In the genomic region with DNA sequence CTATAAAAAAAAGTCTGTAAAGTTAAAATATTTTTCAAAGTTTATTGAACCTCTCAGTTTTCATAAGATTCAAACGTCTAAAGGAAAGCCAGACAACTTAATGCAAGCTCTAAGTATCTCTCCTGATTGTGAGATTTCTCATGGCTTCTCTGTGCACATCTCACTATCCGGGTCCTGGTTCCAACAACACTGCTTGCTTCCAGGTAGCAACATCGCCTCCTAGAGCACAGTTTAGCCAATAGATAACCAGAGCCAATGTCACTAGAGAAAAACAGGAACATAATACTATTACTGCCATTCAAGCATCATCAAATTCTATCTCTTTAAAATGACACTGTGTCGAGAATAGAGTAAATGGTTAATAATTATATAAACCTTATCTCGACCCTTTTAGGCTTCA, we compare ENCODE assay signal across 11 mouse cellular contexts.
DNase-seq lines count a peak whose midpoint lies in the region; ATAC-seq and TF ChIP-seq lines count a peak whose summit lies in the region.
"Had no signal": no experiment of that assay in that cellular context is flagged by ENCODE, and none has a peak within 500 bp of the region (broad histone marks: within the 10 kb centered on the region; RNA-seq: fewer than 3 reads in every experiment).

No protein-coding gene starts in this region.

- H3K4me2 ChIP-seq in embryonic facial prominence, embryonic 11.5 days (ENCODE audit: low read depth, low read length) = no peak overlapping the region
- no peak overlapping the region for H3K4me2 ChIP-seq in embryonic facial prominence, embryonic 14.5 days (ENCODE audit: low read depth, low read length)
- H3K4me2 ChIP-seq: liver, embryonic 12.5 days had no signal

- H3K9me3 ChIP-seq in embryonic facial prominence, embryonic 11.5 days (replicated peaks; ENCODE audit: control insufficient read depth, low read length) = no peaks in the 10 kb centered on the region
- no peaks in the 10 kb centered on the region for H3K9me3 ChIP-seq in embryonic facial prominence, embryonic 10.5 days
- H3K9me3 ChIP-seq in ES-E14 (ENCODE audit: control insufficient read depth, insufficient read depth, low read depth, low read length) = no peaks in the 10 kb centered on the region
- no peaks in the 10 kb centered on the region for H3K9me3 ChIP-seq in embryonic facial prominence, embryonic 14.5 days (ENCODE audit: control insufficient read depth, low read length)
- H3K9me3 ChIP-seq: liver, embryonic 12.5 days had no signal

- H3K4me3 ChIP-seq in embryonic facial prominence, embryonic 11.5 days (ENCODE audit: low read depth, low read length) = no peak overlapping the region
- no peak overlapping the region for H3K4me3 ChIP-seq in embryonic facial prominence, embryonic 10.5 days
- H3K4me3 ChIP-seq in layer of hippocampus, adult 2 months = no peak overlapping the region
- H3K4me3 ChIP-seq in ES-E14 (ENCODE audit: insufficient read depth in 1 of 2, low read depth in 1 of 2, low read length in 2 of 2, poor library complexity in 1 of 2, severe bottlenecking in 1 of 2) = no peak overlapping the region
- no peak overlapping the region for H3K4me3 ChIP-seq in embryonic facial prominence, embryonic 14.5 days (ENCODE audit: low read depth, low read length)
- H3K4me3 ChIP-seq: liver, embryonic 12.5 days had no signal

- TF ChIP-seq CTCF in layer of hippocampus, adult 2 months (conservative IDR thresholded peaks at IDR 0.05) = peak; percentile 73

- in situ Hi-C loops in ES-E14 (cut with MboI; ENCODE audit: low sequenced_read_pairs in 2 of 2, unreplicated experiment in 2 of 2) = no loop called here

- ATAC-seq in embryonic facial prominence, embryonic 11.5 days (replicated peaks; ENCODE audit: insufficient number of reproducible peaks, low FRiP score, low TSS enrichment, low read depth) = no peak
- ATAC-seq in embryonic facial prominence, embryonic 14.5 days (ENCODE audit: low read depth) = no peak
- ATAC-seq: liver, embryonic 12.5 days; midbrain, embryonic 16.5 days had no signal

- no peak overlapping the region for H3K9ac ChIP-seq in embryonic facial prominence, embryonic 11.5 days (replicated peaks; ENCODE audit: low read length)
- no peak overlapping the region for H3K9ac ChIP-seq in ES-E14 (ENCODE audit: insufficient read depth, low read depth, low read length, poor library complexity, severe bottlenecking)
- H3K9ac ChIP-seq in embryonic facial prominence, embryonic 14.5 days (ENCODE audit: low read depth, low read length) = no peak overlapping the region
- H3K9ac ChIP-seq: liver, embryonic 12.5 days had no signal

- DNase-seq in embryonic facial prominence, embryonic 11.5 days (ENCODE audit: low spot score) = peak; percentile 45
- no peak for DNase-seq in embryonic facial prominence, embryonic 10.5 days (ENCODE audit: low spot score)
- peak in 1 of 2 experiments; percentile 18 for DNase-seq in layer of hippocampus, adult 2 months (ENCODE audit: low spot score in 2 of 2)
- DNase-seq in layer of hippocampus, adult 11-12 months (ENCODE audit: low spot score) = no peak
- DNase-seq in ES-E14 (ENCODE audit: low read depth, low spot score) = peak; percentile 1
- DNase-seq in embryonic facial prominence, embryonic 14.5 days (ENCODE audit: low spot score) = peak; percentile 38
- DNase-seq in right cerebral cortex, postnatal 14 days = no peak
- DNase-seq in frontal cortex, postnatal 10 days (ENCODE audit: low spot score in 2 of 2) = no peak
- DNase-seq: layer of hippocampus, postnatal 36 days had no signal

- H3K36me3 ChIP-seq in embryonic facial prominence, embryonic 11.5 days (replicated peaks; ENCODE audit: control insufficient read depth, insufficient read depth, low read depth, low read length) = no peaks in the 10 kb centered on the region
- no peaks in the 10 kb centered on the region for H3K36me3 ChIP-seq in embryonic facial prominence, embryonic 10.5 days (replicated peaks)
- no peaks in the 10 kb centered on the region for H3K36me3 ChIP-seq in ES-E14 (ENCODE audit: control insufficient read depth, insufficient read depth, low read length, poor library complexity, severe bottlenecking)
- no peaks in the 10 kb centered on the region for H3K36me3 ChIP-seq in embryonic facial prominence, embryonic 14.5 days (ENCODE audit: control insufficient read depth, insufficient read depth, low read length)
- H3K36me3 ChIP-seq: liver, embryonic 12.5 days had no signal

- H3K27me3 ChIP-seq in embryonic facial prominence, embryonic 11.5 days (ENCODE audit: control insufficient read depth, insufficient read depth, low read length) = no peaks in the 10 kb centered on the region
- no peaks in the 10 kb centered on the region for H3K27me3 ChIP-seq in embryonic facial prominence, embryonic 10.5 days (replicated peaks; ENCODE audit: low read depth, poor library complexity, severe bottlenecking)
- no peaks in the 10 kb centered on the region for H3K27me3 ChIP-seq in embryonic facial prominence, embryonic 14.5 days (replicated peaks; ENCODE audit: control insufficient read depth, insufficient read depth, low read length)
- H3K27me3 ChIP-seq: liver, embryonic 12.5 days had no signal

- whole genome bisulfite sequencing in embryonic facial prominence, embryonic 11.5 days = 49% methylated on average over 5 of the region's 5 CpGs
- 52% methylated on average over 5 of the region's 5 CpGs for WGBS in embryonic facial prominence, embryonic 10.5 days
- 43% methylated on average over 5 of the region's 5 CpGs for WGBS in embryonic facial prominence, embryonic 14.5 days

- H3K27ac ChIP-seq in embryonic facial prominence, embryonic 11.5 days (replicated peaks; ENCODE audit: low read depth, low read length) = no peak overlapping the region
- H3K27ac ChIP-seq in embryonic facial prominence, embryonic 10.5 days (replicated peaks) = no peak overlapping the region
- H3K27ac ChIP-seq in layer of hippocampus, adult 2 months = no peak overlapping the region
- H3K27ac ChIP-seq in ES-E14 (ENCODE audit: insufficient read depth, low read depth, low read length, poor library complexity, severe bottlenecking) = no peak overlapping the region
- no peak overlapping the region for H3K27ac ChIP-seq in embryonic facial prominence, embryonic 14.5 days (replicated peaks; ENCODE audit: low read depth, low read length)
- H3K27ac ChIP-seq: liver, embryonic 12.5 days had no signal

- no peaks in the 10 kb centered on the region for H3K4me1 ChIP-seq in embryonic facial prominence, embryonic 11.5 days (ENCODE audit: control insufficient read depth, insufficient read depth, low read length)
- H3K4me1 ChIP-seq in embryonic facial prominence, embryonic 10.5 days = no peaks in the 10 kb centered on the region
- no peaks in the 10 kb centered on the region for H3K4me1 ChIP-seq in ES-E14 (ENCODE audit: control insufficient read depth in 2 of 2, insufficient read depth in 2 of 2, low read length in 2 of 2, poor library complexity in 1 of 2)
- H3K4me1 ChIP-seq in embryonic facial prominence, embryonic 14.5 days (ENCODE audit: control insufficient read depth, insufficient read depth, low read length) = no peaks in the 10 kb centered on the region
- H3K4me1 ChIP-seq: liver, embryonic 12.5 days had no signal

TF ChIP-seq in ES-E14, 5 proteins besides CTCF, POLR2A, EP300 and RAD21:
- no peak for TF ChIP-seq ZC3H11A (IDR thresholded peaks at IDR 0.05; ENCODE audit: borderline replicate concordance, low read depth, low read length)
- TF ChIP-seq MAFK (IDR thresholded peaks at IDR 0.05; ENCODE audit: insufficient read depth, low read depth, low read length) = no peak
- TF ChIP-seq ZNF384 (IDR thresholded peaks at IDR 0.05; ENCODE audit: low read depth, low read length) = no peak
- TF ChIP-seq HCFC1 (IDR thresholded peaks at IDR 0.05; ENCODE audit: borderline replicate concordance, insufficient read depth, low read length) = no peak
- TF ChIP-seq CHD2 (IDR thresholded peaks at IDR 0.05; ENCODE audit: low read depth, low read length) = no peak

Comparison
In these comparisons a context has a peak if more than half of its experiments do, and no peak if none do; other contexts are left out.
1. DNase-seq: peak in embryonic facial prominence, embryonic 11.5 days (single experiment), ES-E14 (single experiment) and embryonic facial prominence, embryonic 14.5 days (single experiment); none in embryonic facial prominence, embryonic 10.5 days (single experiment), layer of hippocampus, adult 11-12 months (single experiment), right cerebral cortex, postnatal 14 days (single experiment) and frontal cortex, postnatal 10 days (0 of 2).